In genomic region chr13:35209551-35209950, GRCm38 (mm10) we compare ENCODE assay signal across 10 mouse cellular contexts.
DNase-seq lines count a peak whose midpoint lies in the region.
"Had no signal": no experiment of that assay in that cellular context is flagged by ENCODE, and none has a peak within 500 bp of the region (broad histone marks: within the 10 kb centered on the region; RNA-seq: fewer than 3 reads in every experiment).

No protein-coding gene starts in this region.

- peak; percentile 14 to 50 for DNase-seq in heart, adult 18-20 months
- DNase-seq in heart, postnatal 25 days (ENCODE audit: low spot score): no peak
- peak; percentile 76 for DNase-seq in 416B (ENCODE audit: low read depth)
- DNase-seq in c-Kit-positive CD71-negative TER-119-negative erythroid progenitor cells, embryonic 14.5 days (ENCODE audit: low read depth): peak; percentile 28
- peak; percentile 19 for DNase-seq in lung, postnatal 36 days
- no peak for DNase-seq in urinary bladder, postnatal 25 days (ENCODE audit: low spot score)
- DNase-seq in left cerebral cortex, adult 9 months (ENCODE audit: low spot score in 2 of 2): no peak
- DNase-seq in retina, postnatal 1 day: no peak
- DNase-seq: cerebellum, postnatal 25 days; kidney, adult 18-20 months had no signal

- intact Hi-C loops in heart, postnatal 25 days (cut with DNase I): no loop called here

Comparison
In these comparisons a context has a peak if more than half of its experiments do, and no peak if none do; other contexts are left out.
1. DNase-seq: peak in heart, adult 18-20 months (2 of 2), 416B (single experiment), c-Kit-positive CD71-negative TER-119-negative erythroid progenitor cells, embryonic 14.5 days (single experiment) and lung, postnatal 36 days (single experiment); none in heart, postnatal 25 days (single experiment), urinary bladder, postnatal 25 days (single experiment), left cerebral cortex, adult 9 months (0 of 2) and retina, postnatal 1 day (single experiment).